Mouse (Mus musculus): ENCODE data around the gene Atpaf1.

- TF ChIP-seq GATA1 (IDR thresholded peaks at IDR 0.05; ENCODE audit: borderline replicate concordance, low read length) (no peak), FLI1 (IDR thresholded peaks at IDR 0.05; ENCODE audit: low read length) (no peak)
Observed at GRCm38 (mm10) chr4:115790864-115791263, 6.3 kb downstream of the Atpaf1 start.

Measured in megakaryocyte, embryonic 14.5 days (primary cell).